Mouse (Mus musculus) yolk sac, embryonic 10.5 days (tissue): ENCODE data around the gene Mmaa.

Experiments
- DNase-seq: peaks from one replicate; pipeline ENCODE4 v3.0.0-alpha.2; 2017; ENCODE audit warnings: low spot score

Gene Mmaa

GRCm38 (mm10) chr8:79222106-79222751 lies 72.5 kb downstream of the Mmaa start:
- DNase-seq = no peak
